8 mouse cellular contexts compared by ENCODE assay signal in the genomic region with DNA sequence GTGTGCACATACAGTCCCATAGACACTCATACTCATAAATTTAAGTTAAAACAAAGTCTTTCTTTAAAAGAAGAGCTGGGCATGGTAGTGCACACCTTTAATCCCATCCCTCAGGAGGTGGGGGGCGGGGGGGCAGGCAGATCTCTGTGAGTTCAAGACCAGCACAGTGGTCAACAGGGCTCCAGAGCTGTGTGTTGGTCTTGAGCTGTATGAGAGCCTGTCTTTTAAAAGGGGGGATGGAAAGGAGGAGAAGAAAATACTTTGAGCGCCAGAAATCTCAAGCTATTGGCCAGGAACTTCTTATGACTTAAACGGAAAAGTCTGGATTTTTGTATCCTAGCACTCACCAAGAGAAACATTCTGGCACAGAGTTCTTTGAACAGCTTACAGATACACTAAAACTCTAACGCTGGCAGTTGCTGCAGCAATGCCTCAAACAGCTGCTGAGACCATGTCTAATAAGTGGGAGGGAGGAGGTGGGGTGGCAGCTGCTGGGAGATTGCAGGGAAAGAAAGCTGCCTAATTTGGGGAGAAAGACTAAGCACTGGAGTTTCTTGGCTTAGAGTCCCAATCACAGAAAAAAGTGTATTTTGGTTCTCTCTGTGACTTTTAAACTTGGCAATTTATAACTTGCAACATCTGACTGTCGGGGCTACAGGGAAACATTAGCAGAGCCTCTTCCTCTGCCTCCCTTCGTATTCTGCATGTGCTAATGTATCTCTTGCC.
DNase-seq lines count a peak whose midpoint lies in the region; ATAC-seq lines count a peak whose summit lies in the region.

No protein-coding gene starts in this region.

- WGBS in heart, embryonic 10.5 days = 63% methylated on average over 6 of the region's 6 CpGs
- WGBS in limb, embryonic 15.5 days = 28% methylated on average over 6 of the region's 6 CpGs
- WGBS in kidney, embryonic 15.5 days = 54% methylated on average over 6 of the region's 6 CpGs

- intact Hi-C loops in heart, postnatal 25 days (cut with DNase I) = loop anchor here (2.0 kb wide), 1 partner anchor 103 kb away; no protein-coding TSS in a partner anchor

- no peak overlapping the region for H3K27ac ChIP-seq in heart, embryonic 10.5 days
- H3K27ac ChIP-seq in limb, embryonic 15.5 days = peak overlapping the region; percentile 71
- no peak overlapping the region for H3K27ac ChIP-seq in kidney, embryonic 15.5 days

- H3K4me1 ChIP-seq in heart, embryonic 10.5 days = 0 out of 2 replicates have a peak, but pooled peaks cover 3% of the 10 kb centered on the region
- H3K4me1 ChIP-seq in limb, embryonic 15.5 days = peaks cover 17% of the 10 kb centered on the region
- 0 out of 2 replicates have a peak, but pooled peaks cover 3% of the 10 kb centered on the region for H3K4me1 ChIP-seq in kidney, embryonic 15.5 days

- H3K9ac ChIP-seq in limb, embryonic 15.5 days = no peak overlapping the region
- H3K9ac ChIP-seq in kidney, embryonic 15.5 days = no peak overlapping the region

- H3K27me3 ChIP-seq in heart, embryonic 10.5 days (ENCODE audit: insufficient read depth, poor library complexity, severe bottlenecking) = no peaks in the 10 kb centered on the region
- H3K27me3 ChIP-seq in limb, embryonic 15.5 days = no peaks in the 10 kb centered on the region
- no peaks in the 10 kb centered on the region for H3K27me3 ChIP-seq in kidney, embryonic 15.5 days

- H3K36me3 ChIP-seq in heart, embryonic 10.5 days = no peaks in the 10 kb centered on the region
- no peaks in the 10 kb centered on the region for H3K36me3 ChIP-seq in limb, embryonic 15.5 days
- no peaks in the 10 kb centered on the region for H3K36me3 ChIP-seq in kidney, embryonic 15.5 days

- DNase-seq in heart, adult 18-20 months = peak; percentile 30 to 58
- no peak for DNase-seq in heart, embryonic 10.5 days (ENCODE audit: low spot score)
- peak; percentile 39 for DNase-seq in embryo, embryonic 11 days
- peak; percentile 28 for DNase-seq in heart, postnatal 25 days (ENCODE audit: low spot score)
- DNase-seq in spleen, adult 18-20 months = no peak
- no peak for DNase-seq in thymus, adult 18-20 months

- no peak overlapping the region for H3K4me2 ChIP-seq in limb, embryonic 15.5 days
- H3K4me2 ChIP-seq in kidney, embryonic 15.5 days = no peak overlapping the region

- H3K4me3 ChIP-seq in heart, embryonic 10.5 days = no peak overlapping the region
- H3K4me3 ChIP-seq in limb, embryonic 15.5 days = no peak overlapping the region
- H3K4me3 ChIP-seq in kidney, embryonic 15.5 days (replicated peaks) = no peak overlapping the region

- peak; percentile 77 for ATAC-seq in limb, embryonic 15.5 days (ENCODE audit: insufficient number of reproducible peaks, low FRiP score, low TSS enrichment, low read depth)
- no peak for ATAC-seq in kidney, embryonic 15.5 days (replicated peaks; ENCODE audit: low FRiP score)

- no peaks in the 10 kb centered on the region for H3K9me3 ChIP-seq in heart, embryonic 10.5 days
- H3K9me3 ChIP-seq in limb, embryonic 15.5 days = no peaks in the 10 kb centered on the region
- no peaks in the 10 kb centered on the region for H3K9me3 ChIP-seq in kidney, embryonic 15.5 days (replicated peaks)

Comparison
In these comparisons a context has a peak if more than half of its experiments do, and no peak if none do; other contexts are left out.
1. DNase-seq: peak in heart, adult 18-20 months (2 of 2), embryo, embryonic 11 days (single experiment) and heart, postnatal 25 days (single experiment); none in heart, embryonic 10.5 days (single experiment), spleen, adult 18-20 months (0 of 2) and thymus, adult 18-20 months (0 of 2).